Mouse (Mus musculus) liver, adult 2 months (tissue): ENCODE measurements at regions not wholly inside any gene's neighbourhood (a gene's known extent, or its start where the extent isn't known, plus 50 kb on each side); places are given as distances from the start of the nearest gene placed in this dataset.

Source experiments
- DNase-seq: peaks from one replicate; pipeline ENCODE4 v3.0.0-alpha.2; 2011; ENCODE audit warnings: low read depth, low spot score; ENCODE audit errors: extremely low read depth
- H3K27ac ChIP-seq: fragments of 200-500 bp; replicated peaks from 2 replicates; pipeline ENCODE4 v1.5.1; 2012; ENCODE audit warnings: low read depth, mild to moderate bottlenecking, control low read depth, inconsistent platforms, low read length; ENCODE audit not compliant: insufficient read depth
- H3K27me3 ChIP-seq: fragments of 200-500 bp; 2 replicates; pipeline ENCODE4 v1.6.1; 2012; ENCODE audit warnings: mild to moderate bottlenecking, moderate library complexity, low read length, inconsistent platforms; ENCODE audit not compliant: control insufficient read depth, insufficient read depth
- H3K36me3 ChIP-seq: fragments of 200-500 bp; 2 replicates; pipeline ENCODE4 v1.6.1; 2012; ENCODE audit warnings: low read length, inconsistent platforms; ENCODE audit not compliant: control insufficient read depth, insufficient read depth
- H3K4me1 ChIP-seq: fragments of 200-500 bp; 2 replicates; pipeline ENCODE4 v1.6.1; 2011; ENCODE audit warnings: low read length; ENCODE audit not compliant: control insufficient read depth, insufficient read depth
- H3K4me3 ChIP-seq: fragments of 200-500 bp; 2 replicates; pipeline ENCODE4 v1.5.1; 2011; ENCODE audit warnings: low read depth, mild to moderate bottlenecking, control low read depth, low read length, moderate library complexity; ENCODE audit not compliant: insufficient read depth
- H3K79me2 ChIP-seq: fragments of 200-500 bp; 2 replicates; pipeline ENCODE4 v1.6.1; 2012; ENCODE audit warnings: inconsistent platforms, mild to moderate bottlenecking, low read length, moderate library complexity; ENCODE audit not compliant: control insufficient read depth, insufficient read depth
- H3K9ac ChIP-seq: fragments of 200-500 bp; 2 replicates; pipeline ENCODE4 v1.6.1; 2012; ENCODE audit warnings: low read depth, mild to moderate bottlenecking, control low read depth, inconsistent platforms, low read length
- CTCF ChIP-seq: fragments of 200-500 bp; IDR thresholded peaks from 2 replicates; pipeline ENCODE4 v1.5.1; 2011; ENCODE audit warnings: low read depth, low read length, control low read depth
- POLR2A ChIP-seq: fragments of 200-500 bp; IDR thresholded peaks from 2 replicates; pipeline ENCODE4 v1.6.1; 2011; ENCODE audit warnings: low read length, control low read depth; ENCODE audit not compliant: insufficient read depth; ENCODE audit errors: extremely low read depth
- WGBS: fragments of 180-500 bp; shearing (Covaris S2); methylation state at CpG from one replicate; pipeline ENCODE4 v1.1.7; 2018; 5-methylcytosine and 5-hydroxymethylcytosine counted together

- Histone ChIP-seq H3K27ac (no peak overlapping the region), H3K27me3 (no peaks in the 10 kb centered on the region), H3K36me3 (no peaks in the 10 kb centered on the region), H3K79me2 (no peaks in the 10 kb centered on the region), H3K9ac (no peak overlapping the region), H3K4me3 (no peak overlapping the region), H3K4me1 (no peaks in the 10 kb centered on the region)
- 66% methylated on average over 4 of the region's 4 CpGs for WGBS
- no peak for TF ChIP-seq POLR2A
- TF ChIP-seq CTCF: no peak
- no peak for DNase-seq
Measured at GRCm38 (mm10) chr13:84066960-84067665, 155.0 kb upstream of the Tmem161b start.

- Histone ChIP-seq H3K79me2 (no peaks in the 10 kb centered on the region), H3K9ac (no peak overlapping the region), H3K36me3 (no peaks in the 10 kb centered on the region), H3K4me1 (no peaks in the 10 kb centered on the region), H3K27ac (no peak overlapping the region), H3K27me3 (no peaks in the 10 kb centered on the region), H3K4me3 (no peak overlapping the region)
- no peak for DNase-seq
- 62% methylated on average over 1 of the region's 1 CpGs for WGBS
- TF ChIP-seq CTCF (no peak), POLR2A (no peak)
Measured at GRCm38 (mm10) chr13:84068365-84068764, 153.7 kb upstream of the Tmem161b start.
